ENCODE assay signal across 8 mouse cellular contexts in genomic region chr8:88199700-88200601, GRCm38 (mm10). TPM values are rescaled to one million over a fixed set of nuclear protein-coding genes. Genes with fewer than 3 reads are reported as not detected.
DNase-seq lines count a peak whose midpoint lies in the region; ATAC-seq and TF ChIP-seq lines count a peak whose summit lies in the region.

No protein-coding gene starts in this region.

- peaks cover 5 to 17% of the 10 kb centered on the region in 2 experiments for H3K4me1 ChIP-seq in MEL (ENCODE audit: control insufficient read depth in 1 of 2, insufficient read depth in 2 of 2, low read length in 2 of 2)
- peaks cover 28% of the 10 kb centered on the region for H3K4me1 ChIP-seq in forebrain, embryonic 16.5 days (replicated peaks; ENCODE audit: control insufficient read depth, insufficient read depth, low read length)

- peak; percentile 57 for ATAC-seq in forebrain, embryonic 16.5 days
- peak; percentile 7 to 16; a peak in 1 of 4 replicates for ATAC-seq in hematopoietic stem cell, adult 5-6 weeks (replicated peaks in 1 of 2; ENCODE audit: insufficient read depth in 1 of 2, low FRiP score in 2 of 2, low TSS enrichment in 1 of 2, low read depth in 1 of 2, poor library complexity in 2 of 2, severe bottlenecking in 2 of 2)

- peak overlapping the region; percentile 89 for H3K9ac ChIP-seq in MEL (ENCODE audit: control insufficient read depth, low read depth, low read length, poor library complexity, severe bottlenecking)
- H3K9ac ChIP-seq in forebrain, embryonic 16.5 days (replicated peaks; ENCODE audit: low read depth, low read length), result peak overlapping the region; percentile 83

- H3K36me3 ChIP-seq in MEL (ENCODE audit: control insufficient read depth in 1 of 2, insufficient read depth in 2 of 2, low read length in 2 of 2), result peaks cover 2 to 15% of the 10 kb centered on the region in 2 experiments; a peak in 3 of 4 replicates
- no peaks in the 10 kb centered on the region for H3K36me3 ChIP-seq in forebrain, embryonic 16.5 days (ENCODE audit: control insufficient read depth, insufficient read depth)

- H3K27ac ChIP-seq in MEL (ENCODE audit: control insufficient read depth, low read depth, low read length), result peak overlapping the region; percentile 48; the same call in 1 of the 2 replicates
- H3K27ac ChIP-seq in forebrain, embryonic 16.5 days (ENCODE audit: low read length), result peak overlapping the region; percentile 95

- TF ChIP-seq CTCF in MEL (IDR thresholded peaks at IDR 0.05 in 2 of 3, conservative IDR thresholded peaks at IDR 0.05 in 1 of 3; ENCODE audit: control insufficient read depth in 1 of 3, insufficient read depth in 1 of 3, low read depth in 2 of 3, low read length in 3 of 3, poor library complexity in 1 of 3, severe bottlenecking in 1 of 3), result no peak

- no peaks in the 10 kb centered on the region for H3K9me3 ChIP-seq in MEL (replicated peaks; ENCODE audit: insufficient read depth, low read length)
- H3K9me3 ChIP-seq in forebrain, embryonic 16.5 days (ENCODE audit: control insufficient read depth, low read length), result no peaks in the 10 kb centered on the region

- no peak for TF ChIP-seq POLR2A in MEL (IDR thresholded peaks at IDR 0.05; ENCODE audit: control insufficient read depth in 1 of 2, insufficient read depth in 1 of 2, low read depth in 1 of 2, low read length in 2 of 2, poor library complexity in 1 of 2)

- peak; percentile 39 for DNase-seq in MEL (ENCODE audit: low read depth, low spot score)
- peak; percentile 69 for DNase-seq in cerebellum, adult 11-12 months
- peak; percentile 40 for DNase-seq in layer of hippocampus, adult 9-11 months
- DNase-seq in lung, postnatal 25 days (ENCODE audit: low spot score), result peak; percentile 31
- peak; percentile 19 for DNase-seq in ovary, postnatal 14 days (ENCODE audit: low spot score)
- peak; percentile 59 for DNase-seq in thymus, postnatal 14 days

- H3K79me2 ChIP-seq in MEL (ENCODE audit: control insufficient read depth, insufficient read depth, low read length, poor library complexity), result peaks cover 47% of the 10 kb centered on the region

- TF ChIP-seq RAD21 in MEL (IDR thresholded peaks at IDR 0.05; ENCODE audit: low read depth, low read length), result no peak

- H3K4me3 ChIP-seq in MEL (ENCODE audit: control insufficient read depth in 1 of 2, insufficient read depth in 1 of 2, low read depth in 2 of 2, low read length in 2 of 2), result peak overlapping the region; percentile 86
- peak overlapping the region; percentile 90 for H3K4me3 ChIP-seq in forebrain, embryonic 16.5 days (replicated peaks; ENCODE audit: low read length)

- no peaks in the 10 kb centered on the region; a peak in 1 of 4 replicates for H3K27me3 ChIP-seq in MEL (ENCODE audit: control insufficient read depth in 1 of 2, insufficient read depth in 2 of 2, low read length in 2 of 2)
- no peaks in the 10 kb centered on the region for H3K27me3 ChIP-seq in forebrain, embryonic 16.5 days (replicated peaks; ENCODE audit: control insufficient read depth, insufficient read depth, low read length)

- H3K4me2 ChIP-seq in forebrain, embryonic 16.5 days (ENCODE audit: low read length), result peak overlapping the region; percentile 91

- TF ChIP-seq EP300 in MEL (IDR thresholded peaks at IDR 0.05; ENCODE audit: low read depth in 1 of 2, low read length in 2 of 2), result no peak

- WGBS in forebrain, embryonic 16.5 days, result under 1% methylated on average over 88 of the region's 117 CpGs

TF ChIP-seq in MEL, 35 proteins besides CTCF, POLR2A, EP300 and RAD21:
- 0 out of 2 replicates have a peak, but pooled peaks have one; percentile 56 for TF ChIP-seq UBTF (IDR thresholded peaks at IDR 0.05; ENCODE audit: borderline replicate concordance, insufficient read depth, low read depth, low read length)
- no peak for TF ChIP-seq MYC (IDR thresholded peaks at IDR 0.05; ENCODE audit: low read depth, low read length)
- peak; percentile 56; the same call in 1 of the 2 replicates for TF ChIP-seq SIN3A (IDR thresholded peaks at IDR 0.05; ENCODE audit: low read length)
- peak; percentile 48; the same call in 1 of the 2 replicates for TF ChIP-seq MAZ (IDR thresholded peaks at IDR 0.05; ENCODE audit: low read depth, low read length)
- TF ChIP-seq TAL1 (IDR thresholded peaks at IDR 0.05; ENCODE audit: low read length), result no peak
TF ChIP-seq in MEL: peak in this region for 3.

RNA-seq across cellular contexts. Expression of gene Tent4b, which starts 0.9 kb away (rescaled TPM):
- total RNA-seq in MEL (2012; rRNA removed), result 25.9 and 28.7 TPM in 2 replicates
- 10 to 100 TPM in 1 of 2 experiments, not detected in 1; 45.3 TPM for polyA plus RNA-seq in MEL (2012; ENCODE audit: insufficient read depth in 1 of 2, insufficient read length in 2 of 2, low read depth in 1 of 2, low replicate concordance in 2 of 2, missing spikeins in 1 of 2)
- 9.3 and 11.1 TPM in 2 replicates for polyA plus RNA-seq in forebrain, embryonic 16.5 days (2015; fragmentation: Nextera tagmentation; extraction: Ambion mirVana)
- 50.2 and 54.3 TPM in 2 replicates for total RNA-seq in hematopoietic stem cell, adult 5-6 weeks (2017)

Comparison
In these comparisons a context has a peak if more than half of its experiments do, and no peak if none do; other contexts are left out.
1. Peak in every context shown above with its lines: DNase-seq, ATAC-seq, H3K4me3 ChIP-seq and H3K27ac ChIP-seq.
2. DNase-seq: peak in every context shown above with its lines; median percentile 69 in cerebellum, adult 11-12 months; 59 in thymus, postnatal 14 days; 40 in layer of hippocampus, adult 9-11 months; 39 in MEL; 31 in lung, postnatal 25 days; 19 in ovary, postnatal 14 days.